Mouse (Mus musculus): ENCODE data around the gene Col6a2.

Gene Col6a2

GRCm38 (mm10) chr10:76551556-76551955 lies 71.9 kb downstream of the Col6a2 start:
- peak; percentile 73 for DNase-seq (ENCODE audit: low read depth, low spot score)

- peak; percentile 43 for DNase-seq (ENCODE audit: low read depth, low spot score)
These were observed 73.0 kb downstream of the Col6a2 start for GRCm38 (mm10) chr10:76550458-76550857.

- no peak for DNase-seq (ENCODE audit: low read depth, low spot score)
These were observed 75.2 kb downstream of the Col6a2 start for GRCm38 (mm10) chr10:76548218-76548617.

- DNase-seq (ENCODE audit: low read depth, low spot score), result no peak
These were observed 76.9 kb downstream of the Col6a2 start for GRCm38 (mm10) chr10:76546566-76546965.

Measured in R1 (cell line).